Mouse (Mus musculus): ENCODE results near the gene Flnb.

Flnb gene

DNA sequence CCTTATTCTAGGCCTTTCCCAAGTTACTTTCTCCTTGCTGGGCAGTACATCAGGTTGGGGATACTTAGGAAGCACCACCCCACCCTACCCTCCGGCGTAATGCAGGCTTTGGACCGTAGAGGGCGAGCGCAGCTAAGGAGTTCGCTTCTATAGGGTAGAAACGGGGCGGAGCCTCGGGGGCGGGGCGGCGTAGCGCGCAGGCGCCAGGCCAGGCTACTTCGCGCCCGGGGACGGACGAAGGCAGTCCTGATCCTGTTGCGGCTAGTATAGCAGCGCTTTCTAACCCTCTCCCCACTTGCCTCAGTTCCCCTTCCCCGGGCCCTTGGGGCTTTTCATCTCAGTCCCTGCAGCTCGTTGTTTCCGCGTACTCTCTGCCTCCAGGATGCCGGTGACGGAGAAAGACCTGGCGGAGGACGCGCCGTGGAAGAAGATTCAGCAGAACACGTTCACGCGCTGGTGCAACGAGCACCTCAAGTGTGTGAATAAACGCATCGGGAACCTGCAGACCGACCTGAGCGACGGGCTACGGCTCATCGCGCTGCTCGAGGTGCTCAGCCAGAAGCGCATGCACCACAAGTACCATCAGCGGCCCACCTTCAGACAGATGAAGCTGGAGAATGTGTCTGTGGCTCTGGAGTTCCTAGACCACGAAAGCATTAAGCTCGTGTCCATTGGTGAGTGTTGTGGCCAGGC is at the start of gene Flnb:
TSS of gene Flnb (plus strand) at position 188 of the 693 bp plus-strand sequence.
- peak; percentile 93 to 94 for DNase-seq (ENCODE audit: low spot score in 2 of 2)

DNA sequence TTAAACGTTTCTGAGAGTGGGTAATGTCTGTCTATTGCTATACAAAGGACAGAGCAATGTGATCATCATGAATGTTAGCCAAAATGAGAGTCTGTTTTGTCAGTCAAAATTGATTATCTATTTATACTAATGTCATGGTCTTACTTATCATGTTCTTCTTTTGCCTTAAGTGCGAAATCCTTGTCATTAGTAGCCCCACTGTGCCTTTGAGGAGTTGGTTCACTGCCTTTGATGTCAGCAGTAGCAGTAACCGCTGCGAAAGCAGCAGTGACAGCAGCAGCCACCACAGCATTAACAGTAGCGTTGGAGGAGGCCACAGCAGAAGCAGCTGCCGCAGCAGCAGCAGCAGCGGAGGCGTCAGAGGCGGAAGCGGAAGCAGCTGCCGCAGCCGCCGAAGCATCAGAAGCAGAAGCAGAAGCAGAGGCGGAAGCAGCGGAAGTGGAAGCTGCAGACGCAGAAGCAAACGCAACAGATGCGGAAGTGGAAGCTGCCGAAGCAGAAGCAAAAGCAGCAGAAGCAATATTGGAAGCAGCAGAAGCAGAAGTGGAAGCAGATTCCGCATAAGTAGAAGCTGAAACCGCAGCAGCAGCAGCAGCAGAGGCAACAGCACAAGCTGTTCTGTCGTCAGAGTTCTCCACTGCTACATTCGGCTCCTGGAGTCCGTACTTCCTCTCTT is 43.9 kb upstream of the Flnb start:
- DNase-seq (ENCODE audit: low spot score in 2 of 2) = peak in 1 of 2 experiments; percentile 16

DNA sequence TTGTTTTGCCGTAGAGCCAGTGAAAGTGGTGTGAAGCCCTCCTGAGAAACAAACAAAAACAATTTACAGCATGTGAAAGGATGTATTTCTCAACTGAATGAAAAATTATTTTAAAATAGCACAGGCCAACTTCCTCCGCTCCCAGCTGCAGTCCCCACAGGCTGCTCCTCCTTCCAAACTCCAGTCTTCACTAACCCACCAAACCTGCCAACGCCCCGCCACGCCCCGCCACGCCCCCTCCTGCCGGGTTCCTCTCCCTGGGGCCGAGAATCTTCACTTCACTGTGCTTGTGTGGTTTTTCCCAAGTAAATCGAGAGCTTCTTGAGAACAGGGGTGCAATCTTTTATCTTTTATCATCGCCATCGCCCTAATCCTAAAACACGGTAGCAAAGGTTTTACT is 31.7 kb upstream of the Flnb start:
- DNase-seq (ENCODE audit: low spot score in 2 of 2) = no peak

DNA sequence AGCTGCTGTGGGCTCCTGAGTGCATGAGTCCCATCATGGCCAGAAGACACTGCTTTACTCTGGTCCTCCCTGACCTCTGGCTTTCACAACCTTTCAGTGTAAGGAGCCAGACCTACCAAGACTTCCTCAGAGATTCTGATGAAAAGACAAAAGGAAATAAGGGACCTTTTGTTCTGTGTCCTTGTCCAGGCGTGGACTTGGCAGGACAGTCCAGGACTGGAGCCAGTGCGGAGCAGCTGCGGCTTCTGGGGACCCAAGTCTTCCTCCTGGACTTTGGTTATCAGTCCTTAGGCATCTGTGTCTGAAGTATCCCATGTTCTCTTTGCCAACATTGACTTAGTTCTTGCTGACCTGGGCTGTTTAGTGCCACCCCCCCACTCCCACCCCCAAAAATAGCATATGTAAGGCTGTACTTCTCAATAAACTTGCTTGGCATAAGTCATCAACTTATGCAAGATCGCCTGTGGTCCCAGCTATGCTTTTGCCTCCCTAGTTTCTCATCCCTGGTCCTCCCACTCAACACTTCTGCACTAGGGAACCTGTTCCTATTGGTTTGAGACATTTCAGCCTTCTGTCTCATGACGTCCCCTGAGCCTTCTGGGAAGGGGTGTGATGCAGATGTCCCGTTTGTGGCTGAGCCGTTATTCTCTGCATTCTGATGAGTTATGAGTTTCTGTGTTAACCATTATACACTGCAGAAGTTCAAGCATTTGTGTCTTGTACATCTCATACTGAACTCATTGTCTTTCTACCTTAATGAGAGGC is 28.3 kb upstream of the Flnb start:
- peak in 1 of 2 experiments; percentile 33 for DNase-seq (ENCODE audit: low spot score in 2 of 2)

DNA sequence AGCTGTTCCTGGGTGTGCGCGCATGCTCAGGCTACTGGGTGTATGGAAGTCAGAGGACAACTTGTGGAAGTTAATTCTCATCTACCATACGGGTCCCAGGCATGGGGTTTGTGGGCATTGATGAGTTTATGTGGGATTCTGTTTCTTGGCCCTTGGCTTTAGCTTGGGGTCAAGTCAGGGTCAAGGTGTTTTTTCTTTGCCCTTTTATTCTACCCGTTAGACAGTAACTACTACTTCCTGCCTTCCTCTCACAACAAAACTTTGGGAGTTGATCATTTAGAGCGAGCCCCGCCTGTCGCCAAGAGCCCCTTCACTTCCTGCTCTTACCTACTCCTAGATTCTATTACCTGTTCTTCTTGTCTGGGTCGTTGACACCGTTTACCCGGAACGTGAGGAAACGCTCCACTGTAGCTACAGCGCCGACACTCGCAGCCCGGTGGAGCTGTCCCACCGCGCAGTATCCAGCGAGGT is 26.7 kb upstream of the Flnb start:
- no peak for DNase-seq (ENCODE audit: low spot score in 2 of 2)

DNA sequence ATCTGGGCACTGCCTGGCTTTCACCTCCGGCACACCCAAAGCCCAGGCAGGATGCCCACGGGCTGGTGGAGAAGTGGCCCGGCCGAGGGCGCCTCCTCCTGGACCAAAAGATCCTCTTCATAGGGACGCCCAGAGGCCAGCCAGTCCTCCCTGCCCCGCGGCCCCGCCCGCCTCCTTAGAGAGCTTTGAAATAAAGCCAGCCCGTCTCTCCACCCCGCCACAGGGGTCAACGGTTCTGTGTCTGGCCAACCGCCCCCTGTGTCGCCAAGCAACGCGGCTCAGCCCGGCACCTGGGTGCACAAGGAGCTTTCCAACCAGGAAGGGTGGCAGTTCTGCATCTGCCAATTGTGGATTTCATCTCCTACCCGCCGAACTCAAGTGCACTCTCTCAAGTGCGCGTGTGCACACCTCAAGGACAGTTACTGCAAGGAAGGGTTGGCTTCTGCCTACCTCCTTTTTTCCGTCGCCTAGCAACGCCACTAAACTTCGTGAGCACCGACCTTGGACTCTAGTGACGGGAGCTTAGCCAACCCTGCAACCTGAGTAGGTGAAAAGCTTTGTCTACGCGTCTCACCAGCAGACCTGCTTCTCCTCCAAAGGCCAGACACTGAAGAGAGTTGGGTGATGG is 26.1 kb upstream of the Flnb start, which contains the start of gene Gm26661:
TSS of gene Gm26661 (plus strand) at position 56 of the 628 bp plus-strand sequence.
- DNase-seq (ENCODE audit: low spot score in 2 of 2) = peak in 1 of 2 experiments; percentile 28

DNA sequence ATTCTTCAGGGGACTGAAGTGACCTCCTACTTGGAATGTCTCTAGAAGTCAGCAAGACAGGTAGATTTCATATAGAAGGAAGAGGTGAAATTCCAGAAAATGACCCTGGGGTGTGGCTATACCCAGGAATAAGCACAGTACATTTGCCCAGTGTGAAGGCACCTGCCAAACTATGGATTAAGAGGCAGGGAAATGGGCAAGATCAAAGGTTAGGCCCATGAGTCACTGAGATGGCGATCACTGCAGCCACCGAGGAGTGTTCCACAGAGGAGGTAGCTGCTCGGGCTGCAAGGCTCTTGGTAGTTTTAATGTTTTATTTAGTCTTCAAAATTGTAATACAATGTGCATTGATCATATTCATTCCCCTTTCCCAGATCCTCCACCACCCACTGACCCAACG is 21.8 kb upstream of the Flnb start:
- DNase-seq (ENCODE audit: low spot score in 2 of 2) = no peak

DNA sequence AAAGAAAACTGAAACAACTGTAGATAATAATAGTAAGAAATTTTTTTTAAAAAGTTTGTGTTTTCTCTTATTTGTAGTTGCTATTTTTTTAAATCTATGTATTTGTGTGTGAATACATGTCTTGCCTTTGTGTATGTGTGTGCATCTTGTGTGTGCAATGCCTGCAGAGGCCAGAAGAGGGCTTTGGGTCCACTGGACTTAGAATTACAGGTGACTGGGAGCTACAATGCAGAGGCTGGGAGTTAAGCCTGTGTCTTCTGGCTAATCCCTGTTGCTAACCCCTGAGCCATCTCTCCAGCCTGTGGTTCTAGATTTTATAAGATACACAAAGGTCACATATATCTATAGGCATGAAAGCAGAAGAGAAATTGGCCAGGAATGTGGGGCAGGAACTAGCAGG is 17.1 kb upstream of the Flnb start:
- no peak for DNase-seq (ENCODE audit: low spot score in 2 of 2)

DNA sequence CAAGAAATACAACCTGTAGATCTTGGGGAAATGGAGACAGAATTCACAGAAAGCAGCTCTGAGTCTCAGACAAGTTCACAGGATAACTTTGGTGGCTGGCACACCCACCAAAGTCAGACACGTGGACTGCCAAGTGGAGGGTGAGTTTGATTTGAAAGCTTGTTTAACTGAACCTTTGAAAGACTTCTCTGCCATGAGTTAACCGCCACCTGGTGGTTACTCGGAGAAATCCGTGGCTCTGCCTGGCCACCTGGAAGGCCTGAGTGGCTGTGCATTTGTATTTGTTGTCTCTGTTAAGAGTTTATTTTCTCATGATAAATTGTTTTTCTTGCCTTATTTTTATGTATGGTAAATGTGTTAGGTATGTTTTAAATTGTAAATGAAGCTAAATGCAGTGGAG is 15.9 kb upstream of the Flnb start:
- DNase-seq (ENCODE audit: low spot score in 2 of 2) = peak in 1 of 2 experiments; percentile 27

DNA sequence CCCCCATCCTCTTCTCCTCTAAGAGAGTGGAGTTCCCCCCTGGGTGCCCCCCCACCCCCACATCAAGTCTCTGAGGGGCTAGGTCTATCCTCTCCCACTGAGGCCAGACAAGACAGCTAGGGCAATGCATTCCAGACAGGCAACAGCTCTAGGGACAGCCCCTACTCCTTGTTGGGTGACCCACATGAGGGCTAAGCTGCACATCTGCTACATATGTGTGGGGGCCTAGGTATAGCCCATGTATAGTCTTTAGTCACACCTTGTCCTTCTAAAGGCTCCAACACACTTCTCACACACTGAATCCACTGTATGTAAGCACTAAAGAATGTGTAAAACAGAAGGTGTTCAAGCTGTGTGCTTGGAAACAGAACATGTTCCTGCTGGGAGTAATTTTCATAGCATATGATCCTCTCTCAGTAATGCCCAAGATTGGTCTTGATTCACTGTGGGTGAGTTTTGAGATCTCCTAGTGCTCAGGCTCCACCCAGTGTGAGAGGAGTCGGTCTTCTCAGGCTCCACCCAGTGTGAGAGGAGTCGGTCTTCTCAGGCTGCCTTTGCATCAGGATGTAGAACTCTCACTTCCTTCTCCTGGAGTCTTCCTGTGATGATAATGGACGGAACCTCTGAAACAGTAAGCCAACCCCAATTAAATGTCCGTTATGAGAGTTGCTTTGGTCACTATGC is 13.7 kb upstream of the Flnb start:
- DNase-seq (ENCODE audit: low spot score in 2 of 2) = no peak

DNA sequence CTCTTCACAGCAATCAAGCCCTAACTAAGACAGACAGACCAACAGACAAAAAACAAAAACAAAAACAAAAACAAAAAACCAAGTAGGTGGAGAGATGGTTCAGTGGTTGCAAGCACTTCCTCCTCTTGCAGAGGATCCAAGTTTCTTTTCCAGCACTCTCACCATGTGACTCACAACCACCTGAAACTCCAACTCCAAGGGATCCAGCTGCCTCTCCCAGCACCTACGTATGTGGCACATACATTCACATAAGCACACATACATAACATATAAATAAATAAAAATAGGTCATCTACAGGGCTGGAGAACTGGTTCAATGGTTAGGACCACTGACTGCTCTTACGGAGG is 13.2 kb upstream of the Flnb start:
- DNase-seq (ENCODE audit: low spot score in 2 of 2) = no peak

DNA sequence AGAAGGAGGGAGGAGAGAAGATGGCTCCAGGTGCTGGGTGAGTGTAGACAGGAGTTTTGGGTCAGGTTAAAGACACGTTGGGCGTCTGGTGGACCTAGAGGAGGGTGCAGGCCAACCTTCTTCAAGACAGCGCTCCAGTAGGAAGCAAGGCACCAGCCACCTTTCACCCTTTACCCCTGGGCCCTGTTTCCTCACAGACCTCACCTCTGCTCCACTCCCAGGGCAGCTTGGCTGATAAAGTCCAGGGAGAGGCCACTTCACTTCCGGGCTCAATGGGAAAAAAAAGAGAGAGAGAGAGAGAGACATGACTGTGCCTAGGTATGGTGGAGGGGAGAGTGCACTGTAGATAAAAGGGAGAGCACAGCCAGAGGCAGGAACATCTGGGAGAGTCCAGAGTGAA is 10.0 kb upstream of the Flnb start:
- no peak for DNase-seq (ENCODE audit: low spot score in 2 of 2)

DNA sequence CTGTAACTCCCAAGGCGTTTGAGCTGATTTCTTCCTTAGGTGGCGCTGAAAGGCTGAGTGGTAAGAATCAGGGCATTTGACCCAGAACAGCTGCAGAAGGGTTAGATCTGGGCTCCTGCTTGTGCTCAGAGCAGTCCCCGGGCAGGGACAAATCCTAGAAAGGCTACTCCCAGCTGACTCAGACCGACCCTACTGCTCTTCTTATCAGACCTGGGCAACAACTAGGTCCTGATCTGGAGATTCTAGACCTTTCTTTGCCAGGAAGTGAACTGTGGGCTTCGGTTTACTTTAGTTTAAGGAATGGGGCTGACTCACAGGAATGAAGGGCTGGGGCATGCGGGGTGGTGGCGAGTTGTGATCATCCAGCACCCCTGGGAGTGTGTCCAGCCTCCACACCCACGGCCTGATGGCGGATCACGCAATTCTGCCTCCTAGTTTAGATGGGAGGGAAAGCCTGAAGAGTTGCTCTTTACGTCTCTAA is 9.2 kb upstream of the Flnb start:
- no peak for DNase-seq (ENCODE audit: low spot score in 2 of 2)

DNA sequence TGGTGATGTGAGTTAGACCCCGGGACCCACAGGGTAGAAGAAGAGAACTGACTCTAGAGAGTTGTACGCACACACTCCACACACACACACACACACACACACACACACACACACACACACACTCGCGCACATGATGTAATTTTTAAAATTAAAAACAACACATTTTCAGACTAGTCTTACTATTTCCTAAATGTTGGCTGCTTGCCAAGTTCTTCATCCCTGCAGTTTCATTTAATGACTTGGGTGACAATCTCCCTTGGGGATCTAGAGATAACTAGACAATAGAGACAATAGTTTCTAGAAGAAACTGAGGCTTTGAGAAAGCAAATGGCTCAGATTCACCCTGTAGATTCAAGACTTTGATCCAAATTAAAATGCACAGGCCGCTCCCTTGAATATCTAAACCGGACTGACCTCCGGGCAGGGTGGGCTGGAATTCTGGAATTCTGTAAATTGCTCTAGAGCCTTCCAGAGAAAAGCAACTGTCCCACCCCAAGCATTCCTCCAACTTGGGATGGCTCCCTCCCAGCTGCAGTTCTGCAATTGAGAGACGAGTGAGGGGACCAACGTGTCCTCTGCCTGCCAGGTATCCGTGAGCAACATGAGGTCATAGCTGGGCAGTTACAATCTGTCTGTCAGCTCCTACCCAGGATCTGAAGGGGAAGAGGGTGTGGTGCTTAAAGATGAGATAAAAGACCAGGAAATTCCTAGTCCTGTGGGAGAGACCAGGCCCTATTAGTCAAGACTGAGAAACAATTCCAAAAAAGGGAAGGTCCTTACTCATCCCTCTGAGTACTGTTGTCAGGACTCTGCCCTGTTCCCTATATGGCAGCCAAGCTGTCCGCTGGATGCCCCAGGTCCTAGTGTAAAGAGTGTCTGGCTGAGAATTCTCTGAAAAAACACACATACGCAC is 8.5 kb upstream of the Flnb start:
- DNase-seq (ENCODE audit: low spot score in 2 of 2) = no peak

DNA sequence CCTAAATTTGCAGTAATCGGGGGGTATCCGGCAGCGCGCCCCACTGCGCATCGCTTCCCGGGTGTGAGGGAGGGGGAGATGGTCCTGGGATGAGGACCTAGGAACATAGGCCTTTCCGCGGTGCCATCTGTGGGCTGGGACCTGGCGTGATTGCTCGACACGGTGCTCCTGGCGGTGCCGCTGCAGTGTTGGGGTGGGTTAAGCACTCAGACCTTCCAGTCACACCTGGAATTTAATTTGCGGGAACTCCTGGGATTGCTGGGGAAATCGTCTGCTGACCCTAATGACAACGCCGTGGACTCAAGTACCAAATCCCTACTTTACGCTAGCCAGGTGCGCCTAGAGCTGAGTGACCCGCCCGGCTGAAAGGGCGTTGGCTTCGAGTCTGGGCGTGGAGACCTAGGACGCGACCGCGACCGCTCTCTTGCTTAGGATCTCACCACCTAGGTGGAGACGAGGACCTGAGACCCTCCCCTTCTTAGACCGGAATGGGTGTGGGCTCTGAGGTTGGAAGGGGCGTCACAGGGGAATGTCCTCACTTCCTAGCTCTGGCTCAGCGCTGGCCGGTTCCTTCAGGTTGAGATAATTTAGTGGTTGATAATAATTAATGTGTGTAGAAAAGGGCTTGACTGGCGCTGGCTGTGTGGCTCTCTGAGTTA is 835 bp downstream of the Flnb start:
- no peak for DNase-seq (ENCODE audit: low spot score in 2 of 2)

DNA sequence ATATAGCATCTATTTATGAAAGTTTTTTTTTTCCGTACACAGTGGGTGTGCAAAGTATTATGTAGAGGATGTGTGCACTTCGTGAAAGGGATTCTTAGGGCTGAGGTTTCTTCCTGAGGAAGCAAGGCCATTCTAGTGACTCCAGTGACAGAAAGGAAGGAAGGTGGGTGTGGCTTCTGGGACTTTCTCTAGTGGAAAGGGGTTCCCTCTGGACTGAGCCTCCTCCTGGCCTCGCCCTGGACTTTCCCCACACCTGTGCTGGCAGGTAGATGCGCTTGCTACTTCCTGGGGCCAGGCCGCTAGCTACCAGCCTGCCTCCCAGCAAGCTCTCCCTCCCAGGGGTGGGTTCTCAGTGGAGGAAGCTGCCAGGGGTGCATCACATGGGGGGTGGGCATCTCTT is 1.7 kb downstream of the Flnb start:
- DNase-seq (ENCODE audit: low spot score in 2 of 2) = no peak

DNA sequence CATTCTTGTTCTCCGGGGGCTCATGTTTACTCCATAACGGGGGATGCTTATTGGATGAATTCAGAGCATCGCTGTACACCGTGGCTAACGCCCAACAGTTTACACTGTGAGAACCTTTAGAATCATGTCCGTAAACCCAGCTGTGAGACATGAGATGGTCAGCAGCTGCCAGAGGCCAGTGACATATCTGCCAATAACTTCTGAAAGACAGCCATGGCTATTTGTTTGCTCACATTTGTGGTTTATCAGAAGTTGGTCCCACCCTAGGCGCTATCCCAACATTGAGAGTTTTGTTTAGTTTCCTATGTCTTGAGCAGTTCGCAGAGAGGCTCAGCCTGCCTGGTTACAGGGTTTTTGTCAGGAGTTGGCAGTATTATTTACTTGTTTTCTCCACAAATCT is 3.6 kb downstream of the Flnb start:
- no peak for DNase-seq (ENCODE audit: low spot score in 2 of 2)

DNA sequence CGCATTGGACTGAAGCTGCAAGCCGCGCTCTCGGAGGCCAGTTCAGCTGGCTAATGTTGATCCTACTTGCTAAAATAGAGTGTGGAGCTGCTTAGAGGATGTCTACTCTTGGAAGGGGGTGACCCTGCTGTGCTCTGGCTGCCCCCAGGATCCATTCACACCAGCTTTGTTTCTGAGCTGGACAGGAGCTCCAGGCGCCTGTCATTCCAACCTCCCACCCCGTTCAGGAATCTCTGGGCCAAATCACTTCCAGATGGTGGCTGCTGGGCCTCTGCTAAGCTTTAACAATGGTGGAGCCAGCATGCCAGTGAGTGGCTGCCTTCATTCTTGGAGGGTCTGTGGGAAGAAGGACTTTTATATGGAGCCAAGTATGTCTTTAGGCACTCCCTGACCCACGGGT is 4.9 kb downstream of the Flnb start:
- DNase-seq (ENCODE audit: low spot score in 2 of 2) = no peak

DNA sequence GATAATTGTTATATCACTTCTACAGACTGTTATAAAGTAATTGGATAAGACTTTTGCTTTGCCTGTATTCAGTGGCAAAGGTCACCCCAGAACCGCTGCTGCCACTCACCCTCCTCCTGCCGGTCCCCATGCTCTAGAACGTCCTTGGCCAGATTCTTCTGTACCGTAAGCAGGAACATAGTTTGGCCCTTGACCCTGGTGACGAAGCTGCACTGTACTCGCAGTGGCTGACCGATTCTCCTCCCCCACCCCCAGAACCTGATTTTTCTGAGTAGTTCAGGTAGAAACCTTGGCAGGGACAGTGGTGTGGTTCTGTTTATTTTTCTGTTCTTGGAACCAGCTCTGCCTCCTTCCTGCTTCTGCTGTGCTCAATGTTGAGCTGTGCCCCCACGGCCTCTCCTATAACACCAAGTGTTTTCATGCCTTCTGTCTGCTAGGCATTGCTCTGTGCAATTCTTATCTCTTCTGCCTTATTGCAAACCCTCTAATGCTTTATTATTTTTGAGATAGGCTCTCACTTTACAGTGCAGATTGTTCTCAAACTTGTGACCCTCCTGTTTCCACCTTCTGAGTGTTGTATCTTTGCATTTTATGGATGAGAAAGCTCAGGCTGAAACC is 7.0 kb downstream of the Flnb start:
- DNase-seq (ENCODE audit: low spot score in 2 of 2) = no peak
